In genomic region chr1:70012991-70013390, GRCm38 (mm10) we compare ENCODE assay signal across 14 mouse cellular contexts.
"Had no signal": no experiment of that assay in that cellular context is flagged by ENCODE, and none has a peak within 500 bp of the region (broad histone marks: within the 10 kb centered on the region; RNA-seq: fewer than 3 reads in every experiment).

No protein-coding gene starts in this region.

- ATAC-seq: lung, postnatal 0 days had no signal

- H3K36me3 ChIP-seq: limb, embryonic 13.5 days; liver, embryonic 15.5 days; neural tube, embryonic 15.5 days had no signal

- H3K27ac ChIP-seq: kidney, postnatal 0 days; limb, embryonic 13.5 days; liver, embryonic 15.5 days; neural tube, embryonic 15.5 days had no signal

- H3K4me1 ChIP-seq: limb, embryonic 13.5 days; liver, embryonic 15.5 days; neural tube, embryonic 15.5 days had no signal

- H3K27me3 ChIP-seq: limb, embryonic 13.5 days; liver, embryonic 15.5 days; neural tube, embryonic 15.5 days had no signal

- H3K9ac ChIP-seq: limb, embryonic 13.5 days; liver, embryonic 15.5 days; neural tube, embryonic 15.5 days had no signal

- H3K4me3 ChIP-seq: limb, embryonic 13.5 days; liver, embryonic 15.5 days; myocyte; neural tube, embryonic 15.5 days had no signal

- H3K9me3 ChIP-seq: limb, embryonic 13.5 days; liver, embryonic 15.5 days; neural tube, embryonic 15.5 days had no signal

- H3K4me2 ChIP-seq: limb, embryonic 13.5 days; liver, embryonic 11.5 days; liver, embryonic 15.5 days; neural tube, embryonic 15.5 days had no signal

- DNase-seq: kidney, adult 11 months; kidney, adult 9 months; kidney, postnatal 36 days; lung, adult 2 months; lung, postnatal 36 days; midbrain, embryonic 14.5 days; thymus, postnatal 4 days had no signal
